Mouse (Mus musculus) testis, postnatal 14 days (tissue): ENCODE measurements around the gene 3100002H09Rik.

Experiments
- DNase-seq: peaks from one replicate; pipeline ENCODE4 v3.0.0; 2021; ENCODE audit warnings: low spot score

The 3100002H09Rik gene

GRCm38 (mm10) chr4:124610703-124611102, at the start of gene 3100002H09Rik:
3100002H09Rik (minus strand) TSS chr4:124610803.
- DNase-seq: no peak

DNA sequence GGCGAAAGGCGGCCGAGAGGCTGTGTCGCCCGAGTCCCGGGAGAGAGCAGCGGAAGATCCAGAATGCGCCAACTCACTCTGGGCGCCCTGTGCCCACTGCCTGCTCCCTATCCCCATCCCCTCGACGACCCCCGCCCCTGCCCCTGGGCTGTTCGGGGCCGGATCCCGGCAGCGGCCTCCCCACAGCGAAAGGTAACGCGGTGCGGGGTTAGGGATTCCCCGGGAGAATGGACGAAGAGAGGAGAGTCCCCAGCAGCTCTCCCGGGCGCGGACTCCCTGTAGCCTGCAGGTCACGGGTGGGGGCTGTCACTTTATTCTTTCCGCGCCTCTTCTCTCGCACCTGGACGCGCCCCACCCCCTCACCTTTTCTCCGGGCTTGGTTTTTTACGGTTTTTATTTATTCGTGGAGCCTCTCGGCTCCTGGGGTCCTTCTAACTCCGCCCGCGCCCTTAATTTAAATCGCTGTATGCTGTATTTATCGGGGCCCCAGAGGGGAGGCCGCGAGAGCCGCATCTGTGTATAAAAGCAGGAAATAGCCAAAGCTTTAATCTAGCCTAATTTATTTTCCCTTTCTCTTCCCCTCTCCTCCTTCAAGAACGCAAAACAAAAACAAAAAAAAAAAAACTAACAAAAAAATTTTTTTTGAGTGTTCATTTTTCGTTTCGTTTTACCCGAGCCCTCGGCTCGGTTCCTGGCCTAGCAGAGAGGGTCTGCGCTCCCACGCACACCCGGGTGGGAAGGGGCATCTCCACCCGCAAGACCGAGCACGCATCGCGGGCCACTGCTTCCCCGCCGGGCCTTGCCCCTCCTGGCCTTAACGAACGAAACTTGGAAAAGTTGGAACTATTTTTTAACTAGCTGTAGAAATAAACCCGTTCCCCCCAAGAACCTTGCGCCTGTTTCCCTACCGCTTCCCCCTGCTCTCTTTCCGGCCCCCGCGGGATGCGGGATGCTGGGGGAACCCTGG, 48.9 kb upstream of the 3100002H09Rik start:
- peak; percentile 26 for DNase-seq

DNA sequence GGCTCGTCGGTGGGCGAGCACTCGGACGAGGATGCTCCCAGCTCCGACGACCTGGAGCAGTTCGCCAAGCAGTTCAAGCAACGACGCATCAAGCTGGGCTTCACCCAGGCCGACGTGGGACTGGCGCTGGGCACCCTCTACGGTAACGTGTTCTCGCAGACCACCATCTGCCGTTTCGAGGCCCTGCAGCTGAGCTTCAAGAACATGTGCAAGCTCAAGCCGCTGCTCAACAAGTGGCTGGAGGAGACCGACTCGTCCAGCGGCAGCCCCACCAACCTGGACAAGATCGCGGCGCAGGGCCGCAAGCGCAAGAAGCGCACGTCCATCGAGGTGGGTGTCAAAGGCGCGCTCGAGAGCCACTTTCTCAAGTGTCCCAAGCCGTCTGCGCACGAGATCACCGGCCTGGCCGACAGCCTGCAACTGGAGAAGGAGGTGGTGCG, 47.8 kb upstream of the 3100002H09Rik start:
- peak; percentile 27 for DNase-seq

DNA sequence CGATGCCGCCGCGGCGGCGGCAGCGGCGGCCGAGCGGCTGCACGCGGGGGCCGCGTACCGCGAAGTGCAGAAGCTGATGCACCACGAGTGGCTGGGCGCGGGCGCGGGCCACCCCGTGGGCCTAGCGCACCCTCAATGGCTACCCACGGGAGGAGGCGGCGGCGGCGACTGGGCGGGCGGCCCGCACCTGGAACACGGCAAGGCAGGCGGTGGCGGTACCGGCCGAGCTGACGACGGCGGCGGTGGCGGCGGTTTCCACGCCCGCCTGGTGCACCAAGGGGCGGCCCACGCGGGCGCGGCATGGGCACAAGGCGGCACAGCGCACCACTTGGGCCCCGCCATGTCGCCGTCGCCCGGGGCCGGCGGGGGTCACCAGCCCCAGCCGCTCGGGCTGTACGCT, 47.2 kb upstream of the 3100002H09Rik start:
- peak; percentile 21 for DNase-seq

DNA sequence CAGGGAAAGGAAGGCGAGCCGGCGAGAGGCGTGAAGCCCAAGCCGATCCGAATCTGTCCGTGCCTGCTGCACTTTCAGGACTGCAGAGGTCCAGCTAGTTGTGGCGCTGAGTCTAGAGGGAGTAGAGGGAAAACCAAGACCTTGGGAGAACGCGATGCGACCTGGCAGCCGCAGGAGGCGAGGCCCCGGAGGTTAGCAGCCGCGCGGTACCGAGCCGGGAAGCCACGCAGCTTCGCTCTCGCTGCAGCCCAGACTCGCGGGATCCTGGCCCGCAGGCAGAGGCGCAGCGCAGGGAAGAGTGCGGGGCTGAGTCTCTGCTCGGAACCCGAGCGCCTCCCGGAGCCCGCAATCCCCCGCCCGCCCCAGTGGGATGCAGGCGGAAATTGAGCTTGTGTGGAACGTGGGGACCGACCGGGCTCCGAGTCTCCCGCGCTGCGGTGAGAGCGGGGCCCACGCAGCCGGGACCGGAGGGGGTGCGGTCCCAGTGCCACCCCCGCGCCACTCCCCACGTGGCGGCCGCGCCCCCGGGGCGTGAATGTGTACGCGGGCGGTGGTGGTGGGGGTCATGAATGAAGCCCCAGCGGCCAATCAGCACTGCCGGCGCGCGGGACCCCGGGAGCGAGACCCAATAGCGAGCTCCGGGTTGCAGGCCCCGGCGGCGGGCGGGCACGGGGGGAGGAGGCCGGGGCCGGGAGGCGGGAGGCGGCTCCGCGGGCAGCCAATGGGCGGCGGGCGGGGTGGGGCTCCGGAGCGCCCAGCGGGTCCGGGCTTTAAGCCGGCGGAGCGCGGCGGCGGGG, 46.4 kb upstream of the 3100002H09Rik start:
- peak; percentile 84 for DNase-seq

- no peak for DNase-seq
These were observed 45.9 kb upstream of the 3100002H09Rik start, which contains the start of gene Pou3f1 for GRCm38 (mm10) chr4:124656518-124656853. Pou3f1 (plus strand) TSS chr4:124656807.

GRCm38 (mm10) chr4:124652886-124653285, 42.3 kb upstream of the 3100002H09Rik start:
- no peak for DNase-seq

- peak; percentile 83 for DNase-seq
These were observed 37.3 kb upstream of the 3100002H09Rik start for GRCm38 (mm10) chr4:124647909-124648308.

- no peak for DNase-seq
These were observed 36.0 kb upstream of the 3100002H09Rik start for GRCm38 (mm10) chr4:124646591-124646990.

DNA sequence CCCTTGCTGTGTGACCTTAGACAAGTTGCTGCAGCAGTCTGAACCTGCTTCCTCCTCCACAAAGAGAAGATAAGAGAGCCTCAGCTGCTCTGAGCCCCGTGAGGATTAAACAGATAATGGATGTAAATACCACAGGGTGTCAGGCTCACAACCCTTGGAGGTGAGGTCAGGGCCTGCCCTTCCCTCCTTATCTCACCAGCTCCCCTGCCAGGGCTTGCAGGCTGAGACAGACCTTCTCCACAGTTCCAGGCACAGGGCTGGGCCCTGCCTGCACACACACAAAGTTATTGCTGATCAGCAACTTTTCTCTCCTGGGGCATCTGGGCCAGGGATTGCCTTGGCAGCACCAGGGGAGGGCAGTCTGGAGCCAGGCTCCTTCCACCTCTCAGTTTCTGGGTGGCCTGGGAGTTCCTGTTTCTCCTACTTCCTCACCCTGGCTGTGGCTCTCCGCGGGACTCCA, 34.4 kb upstream of the 3100002H09Rik start:
- peak; percentile 49 for DNase-seq

DNA sequence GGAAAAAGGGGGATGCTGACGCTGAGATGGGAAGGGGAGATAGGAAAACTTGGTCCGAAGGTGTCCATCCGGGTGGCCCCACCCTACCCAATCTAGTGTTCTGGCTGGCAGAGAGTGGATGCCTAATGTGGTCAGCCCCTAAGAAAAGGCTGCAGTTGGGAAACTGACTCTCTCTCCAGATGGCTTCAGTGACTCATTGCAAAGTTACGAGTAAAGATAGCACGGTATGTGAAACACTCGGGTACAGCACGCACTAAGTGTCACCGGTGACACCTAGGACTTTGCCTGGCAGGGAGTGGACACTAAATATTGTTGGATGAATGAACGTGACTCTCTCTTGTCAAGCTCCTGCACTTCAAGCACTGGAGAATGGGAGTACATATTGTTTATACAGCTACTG, 33.3 kb upstream of the 3100002H09Rik start:
- DNase-seq: no peak

DNA sequence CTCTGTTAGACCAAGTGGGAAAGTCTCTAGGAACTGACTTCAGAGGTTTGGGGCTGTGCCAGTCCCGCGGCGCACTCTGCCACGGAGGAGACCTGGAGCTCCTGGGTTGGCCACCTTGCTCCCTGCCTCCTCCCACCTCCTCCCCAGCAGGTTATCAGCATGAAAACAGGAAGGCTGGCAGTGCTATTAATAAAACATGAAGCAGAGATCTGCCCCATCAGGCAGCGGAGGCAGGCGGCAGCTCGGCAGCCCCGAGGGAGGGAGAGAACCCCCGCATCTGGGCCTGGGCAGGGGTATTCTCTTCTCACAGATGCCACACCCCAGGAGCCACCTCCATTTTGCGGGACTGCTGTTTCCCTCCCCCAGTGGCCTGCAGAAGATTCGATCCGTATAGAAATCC, 29.1 kb upstream of the 3100002H09Rik start:
- DNase-seq: no peak

DNA sequence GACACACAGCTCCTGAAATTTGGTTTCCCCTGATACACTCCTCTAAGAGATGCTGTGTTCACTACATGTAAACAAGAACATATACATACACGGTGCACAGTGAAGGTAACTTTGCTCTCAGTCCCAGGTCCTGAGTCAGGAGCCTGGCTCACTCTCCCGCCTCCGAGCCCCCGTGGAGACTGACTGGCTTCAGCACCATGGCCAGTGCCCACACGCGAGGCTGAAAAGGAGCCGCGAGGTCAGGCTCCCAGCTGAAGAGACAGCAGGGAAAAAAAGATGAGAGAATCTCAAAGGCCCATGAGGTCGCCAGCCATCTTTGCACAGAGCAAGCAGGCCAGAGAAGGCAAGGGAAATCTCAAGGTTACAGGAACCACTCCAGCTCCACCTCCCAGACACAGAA, 22.7 kb upstream of the 3100002H09Rik start:
- DNase-seq: peak; percentile 21

- DNase-seq: no peak
These were observed 22.3 kb upstream of the 3100002H09Rik start for GRCm38 (mm10) chr4:124632856-124633255.

DNA sequence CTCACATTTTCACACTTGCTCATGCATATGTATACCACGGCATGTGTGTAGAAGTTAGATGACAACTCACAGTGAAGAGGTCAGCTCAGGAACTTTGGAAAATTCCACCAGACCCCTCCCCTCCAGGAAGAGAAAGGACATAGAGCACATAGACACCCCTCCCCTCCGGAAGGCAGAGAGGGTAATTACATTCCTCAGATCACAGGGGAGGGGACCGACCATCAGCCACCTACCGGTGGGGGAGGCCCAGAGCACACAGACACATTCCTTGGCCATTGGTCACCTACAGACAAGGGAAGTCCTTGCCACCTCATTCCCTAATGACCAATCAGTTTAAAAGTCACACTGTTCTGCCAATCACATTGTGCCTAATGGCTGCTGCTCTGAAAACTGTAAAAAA, 20.9 kb upstream of the 3100002H09Rik start:
- no peak for DNase-seq

DNA sequence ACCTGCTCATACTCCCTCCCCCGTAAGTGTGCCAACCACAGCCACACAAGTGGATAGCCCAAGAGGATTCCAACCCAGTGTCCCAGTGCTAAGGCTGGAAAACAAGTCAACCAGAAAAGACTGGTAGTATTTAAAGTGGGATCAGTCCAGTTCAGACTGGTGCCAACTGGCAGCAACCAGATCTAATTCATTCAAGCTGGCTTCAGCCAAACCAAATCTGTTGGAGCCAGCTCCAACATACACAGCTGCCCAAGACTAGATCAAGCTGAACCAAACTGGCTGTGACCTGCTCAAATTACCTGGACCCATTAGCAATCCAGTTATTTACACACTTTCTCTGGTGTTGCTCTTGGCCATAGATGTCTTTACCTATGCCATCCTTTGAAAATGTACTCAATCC, 16.2 kb upstream of the 3100002H09Rik start:
- no peak for DNase-seq

DNA sequence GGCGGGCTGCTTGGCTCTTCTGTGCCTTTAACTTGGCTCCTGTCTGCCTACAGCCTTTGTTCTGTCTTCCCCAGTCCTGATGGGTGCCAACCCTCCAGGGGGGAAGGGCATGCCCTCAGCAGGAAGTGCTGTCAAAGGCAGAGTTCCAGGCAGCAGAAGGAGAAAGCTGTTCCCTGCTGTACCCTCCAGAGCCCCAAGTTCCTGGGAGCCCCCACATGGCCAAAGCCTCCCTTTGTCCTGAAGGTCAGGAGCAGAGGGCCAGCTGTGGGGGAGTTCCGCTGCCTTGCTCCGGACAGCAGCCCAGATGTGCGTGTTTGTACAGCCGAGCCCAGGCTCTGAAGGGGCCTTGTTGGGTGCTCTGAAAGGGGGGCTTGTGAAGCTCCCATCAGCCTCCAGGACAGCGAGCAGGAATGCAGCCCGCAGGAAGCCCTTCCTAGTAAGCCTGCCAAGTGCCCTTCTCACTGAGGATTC, 13.5 kb upstream of the 3100002H09Rik start:
- no peak for DNase-seq

DNA sequence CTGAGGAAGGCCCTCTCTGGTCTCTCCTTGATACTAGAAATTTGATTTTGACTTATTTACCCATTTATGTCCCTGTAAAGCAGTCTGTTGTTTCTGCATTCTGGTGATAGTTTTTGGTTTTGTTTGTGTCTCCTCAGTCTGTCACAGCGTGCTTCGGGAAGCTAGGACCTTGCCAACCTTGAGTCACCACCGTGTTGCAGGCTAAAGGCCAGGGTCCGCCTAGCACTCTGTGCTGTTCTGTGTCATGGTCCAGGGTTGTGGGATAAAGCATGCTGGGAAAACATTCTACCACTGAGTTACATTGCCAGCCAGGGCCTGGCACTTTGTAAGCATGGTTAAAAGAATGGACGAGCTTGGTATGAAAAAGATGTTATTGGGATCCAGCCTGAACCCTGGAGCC, 12.0 kb upstream of the 3100002H09Rik start:
- DNase-seq: no peak

- no peak for DNase-seq
These were observed 10.8 kb upstream of the 3100002H09Rik start for GRCm38 (mm10) chr4:124621406-124621805.

GRCm38 (mm10) chr4:124618599-124618998, 8.0 kb upstream of the 3100002H09Rik start:
- no peak for DNase-seq

- no peak for DNase-seq
These were observed 6.0 kb upstream of the 3100002H09Rik start for GRCm38 (mm10) chr4:124616636-124617035.

- no peak for DNase-seq
These were observed 5.4 kb upstream of the 3100002H09Rik start for GRCm38 (mm10) chr4:124615986-124616385.
